Mouse (Mus musculus) lung, adult 10 weeks (tissue): ENCODE results near the gene Uba2. TPM values are rescaled to one million over a fixed set of nuclear protein-coding genes. Genes with fewer than 3 reads are reported as not detected.

ENCODE experiments used
- polyA plus RNA-seq: library from polyadenylated mRNA; stranded (reverse); fragments of 350-450 nt; fragmentation: Illumina TruSeq; extraction: RNeasy Lipid Tissue Mini Kit (QIAGEN cat#74804); gene quantifications from one replicate; pipeline ENCODE4 v1.2.3, GENCODE M21; 2014; ENCODE audit warnings: low read depth, low replicate concordance; ENCODE audit not compliant: insufficient read depth

Gene Uba2
- 51.2 TPM for polyA plus RNA-seq

GRCm38 (mm10) chr7:34169454-34169853 is at the start of gene Uba2:
Gene Uba2 (minus strand): TSS chr7:34169599.

GRCm38 (mm10) chr7:34196132-34197128 is 27.0 kb upstream of the Uba2 start, which contains the start of gene Pdcd2l:
Gene Pdcd2l (minus strand): TSS chr7:34196661.

DNA sequence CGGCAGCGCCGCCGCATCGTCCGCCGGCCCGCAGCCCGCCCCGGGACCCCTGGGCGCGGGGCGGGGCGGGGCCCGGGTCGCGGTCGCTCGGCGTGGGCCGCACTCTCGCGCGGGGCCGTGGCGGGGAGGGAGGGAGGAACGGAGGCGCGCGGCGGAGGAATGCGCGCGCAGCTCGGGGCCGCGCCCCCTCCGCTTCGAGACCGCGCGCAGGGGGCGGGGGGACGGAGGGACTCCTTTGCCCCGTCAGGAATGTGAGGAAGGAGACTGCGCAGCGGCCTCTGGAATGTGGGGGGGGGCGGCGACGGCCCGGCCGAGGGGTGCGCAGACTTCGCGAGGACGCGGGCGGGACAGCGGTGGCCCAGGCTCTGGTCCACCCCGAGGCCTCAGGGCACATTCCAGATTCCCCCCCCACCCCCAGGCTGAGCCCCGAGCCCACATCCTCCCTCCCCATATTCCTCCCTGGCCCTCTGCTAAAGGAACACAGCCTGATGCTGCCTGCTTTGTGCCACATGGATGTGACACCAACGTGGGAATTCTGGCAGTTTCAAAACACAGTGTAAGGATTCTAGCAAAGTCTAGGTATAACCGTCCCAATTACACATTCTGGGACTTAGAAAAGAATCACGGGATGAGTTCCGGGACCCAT is 36.2 kb downstream of the Uba2 start, which contains the start of gene Wtip:
Gene Wtip (minus strand): TSS at position 152 of the 646 bp plus-strand sequence.

GRCm38 (mm10) chr7:34094911-34095481 is 74.4 kb downstream of the Uba2 start, which contains the start of gene Scgb1b30:
Gene Scgb1b30 (plus strand): TSS chr7:34095431.

Other genes starting within 250 kb of the Uba2 start
- not detected for gene Scgb2b26, start 224.6 kb downstream of the Uba2 start, polyA plus RNA-seq
- not detected for gene Scgb2b27, start 155.7 kb downstream of the Uba2 start, polyA plus RNA-seq
- not detected for gene Scgb1b27, start 148.1 kb downstream of the Uba2 start, polyA plus RNA-seq
- gene Scgb1b30, start 74.2 kb downstream of the Uba2 start, polyA plus RNA-seq, result not detected
- 26.0 TPM for gene Wtip, start 36.3 kb downstream of the Uba2 start, polyA plus RNA-seq
- gene Pdcd2l, start 27.1 kb upstream of the Uba2 start, polyA plus RNA-seq, result 17.3 TPM
- 174 TPM for gene Gpi1, start 60.7 kb upstream of the Uba2 start, polyA plus RNA-seq
- gene Gm6096, start 81.4 kb upstream of the Uba2 start, polyA plus RNA-seq, result not detected
- 24.0 TPM for gene 4931406P16Rik, start 144.0 kb upstream of the Uba2 start, polyA plus RNA-seq
- 61.3 TPM for gene Lsm14a, start 223.7 kb upstream of the Uba2 start, polyA plus RNA-seq